Mouse (Mus musculus) right cerebral cortex, postnatal 14 days (tissue): ENCODE measurements around the gene Mettl7a1.
A peak's percentile ranks its signal among the peaks of the same experiment; 100 is the strongest.
"Not testable (repeated sequence)": the region's sequence is repeated elsewhere in the genome, so short reads cannot be mapped to it uniquely, and the experiment has no call there.

Source experiments
- DNase-seq: peaks from one replicate; pipeline ENCODE4 v3.0.0; 2022

Gene Mettl7a1

GRCm38 (mm10) chr15:100301556-100301955, 2.4 kb upstream of the Mettl7a1 start:
- no peak for DNase-seq

- DNase-seq: no peak
Observed at GRCm38 (mm10) chr15:100303428-100304018, 417 bp upstream of the Mettl7a1 start.

GRCm38 (mm10) chr15:100306201-100306600, 2.3 kb downstream of the Mettl7a1 start:
- no peak for DNase-seq

- not testable (repeated sequence) for DNase-seq
Observed at GRCm38 (mm10) chr15:100307438-100308096, 3.6 kb downstream of the Mettl7a1 start.

- no peak for DNase-seq
Observed at GRCm38 (mm10) chr15:100312346-100312745, 8.4 kb downstream of the Mettl7a1 start.

GRCm38 (mm10) chr15:100314448-100315145, 10.7 kb downstream of the Mettl7a1 start:
- DNase-seq: no peak

GRCm38 (mm10) chr15:100318014-100318671, 14.2 kb downstream of the Mettl7a1 start:
- not testable (repeated sequence) for DNase-seq

- DNase-seq: no peak
Observed at GRCm38 (mm10) chr15:100319884-100320283, 15.9 kb downstream of the Mettl7a1 start.

GRCm38 (mm10) chr15:100320295-100320905, 16.5 kb downstream of the Mettl7a1 start:
- no peak for DNase-seq

GRCm38 (mm10) chr15:100321134-100321533, 17.2 kb downstream of the Mettl7a1 start:
- DNase-seq: no peak

- peak; percentile 47 for DNase-seq
Observed at GRCm38 (mm10) chr15:100324021-100324591, 20.2 kb downstream of the Mettl7a1 start.

GRCm38 (mm10) chr15:100325235-100325634, 21.3 kb downstream of the Mettl7a1 start:
- no peak for DNase-seq

- not testable (repeated sequence) for DNase-seq
Observed at GRCm38 (mm10) chr15:100328089-100328488, 24.1 kb downstream of the Mettl7a1 start.

GRCm38 (mm10) chr15:100329336-100329735, 25.4 kb downstream of the Mettl7a1 start:
- not testable (repeated sequence) for DNase-seq

- DNase-seq: no peak
Observed at GRCm38 (mm10) chr15:100330739-100331138, 26.8 kb downstream of the Mettl7a1 start.

GRCm38 (mm10) chr15:100332077-100332961, 28.4 kb downstream of the Mettl7a1 start:
- DNase-seq: not testable (repeated sequence)

GRCm38 (mm10) chr15:100334629-100335028, 30.7 kb downstream of the Mettl7a1 start, which contains the start of gene Mettl7a3:
Mettl7a3 (plus strand) TSS chr15:100334929.
- DNase-seq: no peak

GRCm38 (mm10) chr15:100337328-100337727, 33.4 kb downstream of the Mettl7a1 start:
- not testable (repeated sequence) for DNase-seq

GRCm38 (mm10) chr15:100337847-100338246, 33.9 kb downstream of the Mettl7a1 start:
- DNase-seq: peak; percentile 49

GRCm38 (mm10) chr15:100341314-100341980, 37.5 kb downstream of the Mettl7a1 start:
- DNase-seq: not testable (repeated sequence)

GRCm38 (mm10) chr15:100345484-100345883, 41.5 kb downstream of the Mettl7a1 start:
- DNase-seq: no peak
